Mouse (Mus musculus) heart, postnatal 0 days (tissue): ENCODE results near the gene Usp10. TPM values are rescaled to one million over a fixed set of nuclear protein-coding genes. Genes with fewer than 3 reads are reported as not detected.

Experiments used
- ATAC-seq: fragments of 200-750 bp; cut with Nextera tagmentation; 2 replicates; pipeline ENCODE4 v1.8.0; 2017; ENCODE audit warnings: low read depth, moderate number of reproducible peaks, moderate library complexity; ENCODE audit not compliant: insufficient read depth
- DNase-seq: peaks from one replicate; pipeline ENCODE4 v3.0.0-alpha.2; 2016; ENCODE audit warnings: low spot score
- H3K27ac ChIP-seq: fragments of 300-500 bp; sonication (generic); 2 replicates; pipeline ENCODE4 v1.5.1; 2014; ENCODE audit warnings: low read depth, mild to moderate bottlenecking
- H3K27me3 ChIP-seq: fragments of 300-500 bp; sonication (generic); 2 replicates; pipeline ENCODE4 v1.6.1; 2014; ENCODE audit warnings: low read length, mixed read lengths; ENCODE audit not compliant: control insufficient read depth, insufficient read depth
- H3K36me3 ChIP-seq: fragments of 300-500 bp; sonication (generic); replicated peaks from 2 replicates; pipeline ENCODE4 v1.6.1; 2014; ENCODE audit warnings: low read length, mixed read lengths; ENCODE audit not compliant: control insufficient read depth, insufficient read depth
- H3K4me1 ChIP-seq: fragments of 300-500 bp; sonication (generic); 2 replicates; pipeline ENCODE4 v1.6.1; 2014; ENCODE audit warnings: antibody characterized with exemption; ENCODE audit not compliant: control insufficient read depth, insufficient read depth
- H3K4me2 ChIP-seq: fragments of 300-500 bp; sonication (generic); 2 replicates; pipeline ENCODE4 v1.6.1; 2014; ENCODE audit warnings: low read depth, mild to moderate bottlenecking, low read length, moderate library complexity
- H3K4me3 ChIP-seq: fragments of 300-500 bp; sonication (generic); 2 replicates; pipeline ENCODE4 v1.5.1; 2014; ENCODE audit warnings: low read depth, low read length
- H3K9ac ChIP-seq: fragments of 300-500 bp; sonication (generic); replicated peaks from 2 replicates; pipeline ENCODE4 v1.6.1; 2014; ENCODE audit warnings: low read depth, low read length, mixed read lengths
- H3K9me3 ChIP-seq: fragments of 300-500 bp; sonication (generic); replicated peaks from 2 replicates; pipeline ENCODE4 v1.6.1; 2016; ENCODE audit warnings: low read length; ENCODE audit not compliant: control insufficient read depth
- CTCF ChIP-seq: IDR thresholded peaks from 2 replicates; pipeline ENCODE4 v1.5.1; 2016; ENCODE audit warnings: antibody characterized with exemption, control low read depth, low read depth
- EP300 ChIP-seq: IDR thresholded peaks from 2 replicates; pipeline ENCODE4 v1.6.1; 2016; ENCODE audit warnings: antibody characterized with exemption, low read depth
- WGBS: fragments of 180-500 bp; shearing (Covaris S2); extraction: QIAGEN DNeasy Blood & Tissue Kit; methylation state at CpG from one replicate; pipeline ENCODE4 v1.1.7; 2014; 5-methylcytosine and 5-hydroxymethylcytosine counted together
- polyA plus RNA-seq: library from polyadenylated mRNA; unstranded; fragments of >200 nt; fragmentation: Nextera tagmentation; extraction: Ambion mirVana; gene quantifications from 2 replicates; pipeline ENCODE4 v1.2.1, GENCODE M21; 2015
- total RNA-seq: library from RNA; depleted of rRNA; stranded (reverse); fragments of >200 nt; gene quantifications from 2 replicates; pipeline ENCODE4 v1.2.3, GENCODE M21; 2014; ENCODE audit warnings: low replicate concordance

The Usp10 gene
- total and polyA plus RNA-seq, 2 experiments from 2014 or later: 44.0 to 54.9 TPM

DNA sequence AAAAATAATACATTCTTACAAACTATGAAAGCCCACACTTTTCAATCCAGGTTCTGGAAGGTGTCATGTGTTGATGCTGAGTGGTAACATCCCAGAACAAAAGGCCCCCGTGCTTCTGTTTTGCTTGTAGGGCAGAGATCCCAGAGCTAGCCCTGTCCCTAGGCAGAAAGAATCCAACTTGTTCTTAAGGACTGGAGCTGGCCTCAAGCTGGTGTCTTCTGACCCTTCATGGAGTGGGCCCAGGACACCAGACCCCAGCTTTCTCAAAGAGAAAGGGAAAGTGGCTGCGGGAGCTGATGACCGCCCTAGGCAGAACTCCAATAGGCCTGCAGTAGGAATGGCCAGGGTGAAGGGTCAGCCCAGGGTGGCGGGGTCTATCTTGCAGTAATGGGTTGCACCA lies 87.1 kb downstream of the Usp10 start:
- WGBS: 80% methylated on average over 4 of the region's 4 CpGs
- ATAC-seq (no peak), DNase-seq (no peak)
- Histone ChIP-seq H3K4me1 (no peaks in the 10 kb centered on the region), H3K36me3 (no peaks in the 10 kb centered on the region), H3K27ac (no peak overlapping the region), H3K4me2 (no peak overlapping the region), H3K9me3 (no peaks in the 10 kb centered on the region), H3K27me3 (peaks cover 28% of the 10 kb centered on the region), H3K4me3 (no peak overlapping the region), H3K9ac (no peak overlapping the region)
- TF ChIP-seq CTCF (no peak), EP300 (no peak)

DNA sequence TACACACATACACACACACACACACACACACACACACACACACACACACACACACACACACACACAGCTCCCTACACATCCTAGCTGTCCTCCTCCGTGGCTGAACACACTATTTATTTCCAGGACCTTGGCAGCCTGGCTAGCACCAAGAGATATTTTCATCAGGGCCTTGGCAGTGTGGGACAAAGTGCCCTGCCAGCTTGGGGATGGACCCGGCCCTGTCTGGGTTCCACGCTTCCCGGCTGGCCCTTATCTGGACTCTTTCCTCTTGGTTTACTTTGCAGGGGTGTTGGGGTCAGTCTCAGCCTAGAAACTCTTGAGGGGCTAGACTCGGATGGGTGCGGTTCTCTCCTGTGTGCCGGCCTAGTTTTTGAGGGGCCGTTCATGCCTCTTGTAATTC lies 90.3 kb downstream of the Usp10 start:
- Histone ChIP-seq H3K9ac (no peak overlapping the region), H3K9me3 (no peaks in the 10 kb centered on the region), H3K27ac (no peak overlapping the region; the same call in 1 of the 2 replicates), H3K4me2 (no peak overlapping the region), H3K27me3 (0 out of 2 replicates have a peak, but pooled peaks cover 5% of the 10 kb centered on the region), H3K4me3 (no peak overlapping the region), H3K36me3 (no peaks in the 10 kb centered on the region), H3K4me1 (0 out of 2 replicates have a peak, but pooled peaks cover 4% of the 10 kb centered on the region)
- 43% methylated on average over 8 of the region's 8 CpGs for WGBS
- no peak for ATAC-seq
- DNase-seq: no peak
- TF ChIP-seq EP300 (no peak), CTCF (no peak)

DNA sequence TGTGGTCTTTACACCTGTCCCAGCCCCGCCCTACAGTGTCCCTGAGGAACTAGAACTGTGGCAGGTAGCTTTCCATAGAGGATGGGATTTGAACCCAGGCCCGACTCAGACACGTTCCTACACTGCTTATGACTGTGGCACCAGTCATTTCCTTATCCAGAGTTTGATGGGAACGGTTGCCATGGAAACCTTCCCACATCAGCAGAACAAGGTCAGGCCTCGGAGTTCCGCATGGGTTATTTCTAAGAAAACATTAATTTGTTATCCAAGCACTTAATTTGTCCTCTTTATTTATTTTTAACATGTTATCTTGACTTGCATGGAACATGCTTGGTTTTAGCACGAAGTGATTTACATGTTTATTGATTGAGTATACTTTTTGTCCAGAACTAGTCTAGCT lies 91.6 kb downstream of the Usp10 start:
- peaks cover 5% of the 10 kb centered on the region; the same call in 1 of the 2 replicates for H3K27me3 ChIP-seq
- H3K9ac ChIP-seq: no peak overlapping the region
- H3K4me2 ChIP-seq: no peak overlapping the region
- H3K27ac ChIP-seq: no peak overlapping the region
- ATAC-seq (no peak), DNase-seq (no peak)
- H3K36me3 ChIP-seq: no peaks in the 10 kb centered on the region
- TF ChIP-seq CTCF (no peak), EP300 (no peak)
- 75% methylated on average over 7 of the region's 7 CpGs for WGBS
- no peaks in the 10 kb centered on the region for H3K9me3 ChIP-seq
- 0 out of 2 replicates have a peak, but pooled peaks cover 4% of the 10 kb centered on the region for H3K4me1 ChIP-seq
- no peak overlapping the region for H3K4me3 ChIP-seq

DNA sequence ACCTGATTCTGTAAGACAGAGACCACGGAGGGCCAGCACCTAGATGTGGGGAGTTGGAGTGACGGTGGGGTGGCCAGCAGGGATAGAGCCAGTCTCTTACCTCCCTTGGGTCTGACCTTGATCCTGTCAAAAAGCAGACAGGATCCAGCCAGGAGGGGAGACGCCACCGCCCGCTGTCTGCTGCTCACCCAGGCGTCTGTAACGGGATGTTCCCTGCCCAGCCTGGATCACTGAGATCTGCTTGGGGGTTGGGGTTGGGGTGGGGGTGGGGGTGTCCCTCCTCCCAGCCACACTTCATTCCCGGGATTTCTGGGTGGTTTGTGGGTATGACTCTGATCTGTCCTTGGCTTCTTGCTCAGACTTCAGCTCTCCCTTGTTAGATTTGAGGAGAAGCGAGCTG lies 92.2 kb downstream of the Usp10 start:
- DNase-seq (no peak), ATAC-seq (no peak)
- Histone ChIP-seq H3K36me3 (no peaks in the 10 kb centered on the region), H3K9ac (no peak overlapping the region), H3K4me1 (0 out of 2 replicates have a peak, but pooled peaks cover 4% of the 10 kb centered on the region), H3K9me3 (no peaks in the 10 kb centered on the region), H3K4me2 (no peak overlapping the region), H3K27ac (no peak overlapping the region; the same call in 1 of the 2 replicates), H3K27me3 (peaks cover 4% of the 10 kb centered on the region; the same call in 1 of the 2 replicates), H3K4me3 (no peak overlapping the region)
- WGBS: 58% methylated on average over 9 of the region's 9 CpGs
- TF ChIP-seq EP300 (no peak), CTCF (no peak)

DNA sequence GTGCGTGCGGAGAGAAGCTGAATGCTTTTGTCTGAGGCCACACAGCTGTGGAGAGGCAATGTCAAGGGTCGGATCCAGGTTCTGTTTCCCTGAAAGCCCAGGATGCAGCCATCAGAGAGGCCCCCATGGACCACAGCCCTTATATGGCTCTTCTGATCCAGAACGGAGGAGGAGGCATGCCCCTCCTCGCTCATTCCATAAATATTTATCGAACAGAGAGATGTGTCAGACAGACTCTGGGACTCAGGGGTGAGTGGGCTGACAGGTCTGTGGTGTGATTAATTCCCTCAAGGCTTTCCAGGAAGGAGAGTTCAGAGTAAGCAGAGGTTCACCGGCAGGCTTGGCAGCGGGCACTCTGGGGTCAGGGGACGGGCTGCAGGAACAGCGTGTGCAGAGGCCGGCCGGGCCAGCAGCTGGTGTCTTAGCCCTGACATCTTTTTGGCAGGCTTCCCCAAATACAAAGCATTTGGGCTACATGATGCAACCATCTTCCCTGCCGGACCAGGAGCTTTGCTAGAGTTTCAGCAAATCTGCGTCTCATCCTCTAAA lies 94.1 kb downstream of the Usp10 start:
- Histone ChIP-seq H3K9me3 (no peaks in the 10 kb centered on the region), H3K27ac (no peak overlapping the region), H3K4me2 (no peak overlapping the region), H3K4me1 (0 out of 2 replicates have a peak, but pooled peaks cover 4% of the 10 kb centered on the region), H3K9ac (no peak overlapping the region), H3K27me3 (peaks cover 4% of the 10 kb centered on the region; the same call in 1 of the 2 replicates), H3K4me3 (no peak overlapping the region), H3K36me3 (no peaks in the 10 kb centered on the region)
- DNase-seq (peak; percentile 43), ATAC-seq (peak; percentile 57; the same call in 1 of the 2 replicates)
- WGBS: 27% methylated on average over 14 of the region's 14 CpGs
- TF ChIP-seq EP300 (no peak), CTCF (no peak)
